Mouse (Mus musculus): ENCODE results near the gene Olfr954.

- no peak for TF ChIP-seq TAL1 (IDR thresholded peaks at IDR 0.05; ENCODE audit: low read length)
- no peak for TF ChIP-seq GATA1 (IDR thresholded peaks at IDR 0.05; ENCODE audit: low read length)
Observed at GRCm38 (mm10) chr9:39427048-39427447, 29.5 kb upstream of the Olfr954 start, which contains the start of gene Olfr952.

Measured in erythroblast, embryonic 14.5 days (primary cell).